Mouse (Mus musculus) lung, postnatal 25 days (tissue): ENCODE results near the gene 2610318N02Rik.
"Not testable (repeated sequence)": the region's sequence is repeated elsewhere in the genome, so short reads cannot be mapped to it uniquely, and the experiment has no call there.

Experiments
- DNase-seq: peaks from one replicate; pipeline ENCODE4 v3.0.0; 2022; ENCODE audit warnings: low spot score

The 2610318N02Rik gene

DNA sequence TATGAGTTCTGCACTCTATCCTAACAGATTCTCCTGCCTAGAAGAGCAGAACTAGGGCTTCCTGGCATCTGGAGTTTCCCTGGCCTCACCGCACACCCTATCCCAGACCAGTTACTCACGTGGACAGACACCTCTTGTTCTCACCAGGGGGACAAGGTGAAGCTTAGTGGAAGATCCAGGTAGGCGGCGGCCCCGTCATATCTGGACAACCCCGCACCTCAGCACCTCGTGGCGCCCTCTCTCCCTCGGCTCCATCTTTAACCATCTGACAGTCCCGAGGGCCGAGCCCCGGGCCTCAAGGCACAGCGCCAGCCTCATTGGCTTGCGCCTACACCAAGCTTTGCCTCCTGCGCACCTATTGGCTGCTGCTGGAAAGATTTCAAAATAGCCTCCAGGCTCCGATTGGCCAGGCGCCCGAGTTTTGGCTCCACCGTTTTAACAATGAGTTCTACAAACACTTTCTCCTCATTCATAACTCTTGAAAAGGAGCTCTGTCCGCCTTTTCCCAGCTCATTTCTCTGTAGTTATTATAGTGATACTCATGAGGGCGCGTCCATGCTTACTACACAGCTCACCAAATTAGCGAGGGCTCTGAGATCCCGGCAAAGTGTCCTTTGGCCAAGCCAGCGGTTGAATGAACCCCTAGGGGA is at the start of gene 2610318N02Rik:
Gene 2610318N02Rik, minus strand, starts transcription at position 297 of the 650 bp plus-strand sequence.
- peak; percentile 82 for DNase-seq

GRCm38 (mm10) chr16:17168049-17168448 is 43.1 kb upstream of the 2610318N02Rik start:
- DNase-seq = peak; percentile 28

DNA sequence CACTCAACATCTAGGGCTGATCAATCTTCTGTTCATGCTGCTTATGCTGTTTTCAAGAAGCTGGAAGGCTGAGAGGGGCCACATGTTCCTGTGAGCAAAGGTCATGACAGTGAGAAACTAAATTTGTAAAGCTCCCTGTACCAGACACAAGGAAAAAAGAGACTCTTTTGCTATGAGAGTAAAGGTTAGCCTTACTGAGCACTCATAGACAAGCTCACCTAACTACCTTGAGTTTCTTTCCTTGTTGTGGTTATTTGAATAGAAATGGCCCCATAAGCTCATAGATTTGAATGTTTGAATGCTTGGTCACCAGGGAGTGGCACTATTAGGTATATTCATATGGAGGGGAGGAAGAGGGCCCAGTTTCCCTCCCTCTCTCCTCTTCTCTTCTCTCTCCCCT is 42.2 kb upstream of the 2610318N02Rik start:
- no peak for DNase-seq

GRCm38 (mm10) chr16:17165478-17165877 is 40.5 kb upstream of the 2610318N02Rik start:
- not testable (repeated sequence) for DNase-seq

DNA sequence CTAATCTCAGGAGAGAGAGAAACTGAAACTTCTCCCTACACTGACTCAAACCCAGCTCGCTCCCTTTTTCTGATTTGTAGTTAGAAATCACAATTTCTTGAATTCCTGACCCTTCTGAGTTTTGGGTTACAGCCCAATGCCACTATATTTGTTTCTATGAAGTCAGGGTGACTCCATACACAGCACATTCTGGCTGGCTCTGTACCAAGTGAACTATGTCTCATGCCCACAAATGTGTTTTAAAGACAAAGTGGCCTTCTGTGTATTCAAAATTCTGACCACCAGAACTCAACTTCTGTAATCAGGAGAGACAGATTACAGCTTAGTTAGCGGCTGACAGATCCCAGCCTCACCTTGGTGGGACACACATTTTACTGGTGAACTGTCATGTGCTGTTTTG is 29.4 kb upstream of the 2610318N02Rik start:
- no peak for DNase-seq

DNA sequence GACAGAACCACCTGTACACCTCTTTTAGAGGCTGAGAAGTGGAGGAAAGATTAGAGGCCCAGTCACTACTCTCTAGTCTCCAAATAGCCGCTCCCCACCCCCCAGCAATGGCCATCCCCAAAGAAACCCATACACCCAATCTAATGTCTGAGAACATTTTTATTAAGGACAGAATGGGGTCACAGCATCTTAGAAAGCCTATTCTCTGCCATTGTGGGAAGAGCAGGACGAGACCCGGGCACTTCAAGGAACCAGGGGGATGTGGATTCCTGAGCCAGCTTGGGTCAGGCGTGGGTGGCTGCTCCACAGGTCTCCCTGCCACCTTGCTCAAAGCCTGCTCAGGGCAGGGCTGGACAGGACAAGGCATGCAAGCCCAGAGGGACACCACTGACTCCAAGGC is 26.9 kb upstream of the 2610318N02Rik start:
- DNase-seq = no peak

GRCm38 (mm10) chr16:17150520-17151258 is 25.7 kb upstream of the 2610318N02Rik start:
- no peak for DNase-seq

GRCm38 (mm10) chr16:17148084-17148483 is 23.1 kb upstream of the 2610318N02Rik start:
- no peak for DNase-seq

DNA sequence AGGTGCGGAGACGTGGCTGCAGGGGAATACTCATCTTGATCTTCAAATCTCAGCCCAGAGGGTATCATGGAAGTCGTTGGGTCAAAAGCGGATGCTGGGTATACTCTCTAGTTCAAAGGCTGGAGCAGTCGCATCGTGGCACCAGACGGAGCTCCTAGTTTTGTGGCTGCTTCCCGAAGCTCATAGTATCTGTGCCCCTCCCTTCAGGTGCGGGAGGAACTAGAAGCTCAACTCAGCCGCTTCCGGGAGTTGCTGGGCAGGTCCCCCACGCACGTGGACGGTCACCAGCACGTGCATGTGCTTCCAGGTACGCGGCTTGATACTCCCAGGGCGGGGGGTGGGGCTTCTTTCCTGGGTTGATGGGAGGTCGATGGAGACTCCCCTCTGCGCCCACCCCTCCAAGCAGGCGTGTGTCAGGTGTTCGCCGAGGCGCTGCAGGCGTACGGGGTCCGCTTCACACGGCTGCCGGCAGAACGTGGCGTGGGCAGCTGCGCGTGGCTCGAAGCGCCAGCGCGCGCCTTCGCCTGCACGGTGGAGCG is 22.5 kb upstream of the 2610318N02Rik start:
- no peak for DNase-seq

- DNase-seq = peak; percentile 72
Observed at GRCm38 (mm10) chr16:17146772-17147235, 21.8 kb upstream of the 2610318N02Rik start, which contains the start of gene Ccdc116. Gene Ccdc116, minus strand, starts transcription at chr16:17147229.

- no peak for DNase-seq
Observed at GRCm38 (mm10) chr16:17144339-17144738, 19.4 kb upstream of the 2610318N02Rik start, which contains the start of gene Ydjc. Gene Ydjc, plus strand, starts transcription at chr16:17144621.

DNA sequence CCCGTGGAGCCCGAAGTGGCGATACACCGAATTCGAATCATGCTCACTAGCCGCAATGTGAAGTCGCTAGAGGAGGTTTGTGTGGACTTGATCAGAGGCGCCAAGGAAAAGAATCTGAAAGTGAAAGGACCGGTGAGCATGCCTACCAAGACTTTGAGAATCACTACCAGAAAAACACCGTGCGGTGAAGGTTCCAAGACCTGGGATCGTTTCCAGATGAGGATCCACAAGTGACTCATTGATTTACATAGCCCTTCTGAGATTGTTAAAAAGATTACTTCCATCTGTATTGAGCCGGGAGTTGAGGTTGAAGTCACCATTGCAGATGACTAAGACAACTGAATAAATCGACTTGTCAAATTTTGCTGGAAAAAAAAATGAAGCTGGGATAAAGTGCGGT is 12.4 kb upstream of the 2610318N02Rik start:
- DNase-seq = no peak

DNA sequence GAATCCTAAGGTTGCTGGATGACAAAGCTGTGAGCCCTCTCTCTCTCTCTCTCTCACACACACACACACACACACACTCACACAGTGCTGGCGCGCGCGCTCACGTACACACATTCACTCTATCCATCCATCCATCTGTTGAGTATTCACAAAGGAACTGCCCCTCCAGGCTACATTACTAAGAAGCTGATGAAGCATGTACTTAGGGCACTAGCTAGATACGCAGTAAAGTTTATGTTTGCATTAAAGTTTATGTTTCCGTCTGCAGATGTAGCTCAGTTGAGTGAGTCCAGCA is 7.9 kb upstream of the 2610318N02Rik start:
- no peak for DNase-seq

DNA sequence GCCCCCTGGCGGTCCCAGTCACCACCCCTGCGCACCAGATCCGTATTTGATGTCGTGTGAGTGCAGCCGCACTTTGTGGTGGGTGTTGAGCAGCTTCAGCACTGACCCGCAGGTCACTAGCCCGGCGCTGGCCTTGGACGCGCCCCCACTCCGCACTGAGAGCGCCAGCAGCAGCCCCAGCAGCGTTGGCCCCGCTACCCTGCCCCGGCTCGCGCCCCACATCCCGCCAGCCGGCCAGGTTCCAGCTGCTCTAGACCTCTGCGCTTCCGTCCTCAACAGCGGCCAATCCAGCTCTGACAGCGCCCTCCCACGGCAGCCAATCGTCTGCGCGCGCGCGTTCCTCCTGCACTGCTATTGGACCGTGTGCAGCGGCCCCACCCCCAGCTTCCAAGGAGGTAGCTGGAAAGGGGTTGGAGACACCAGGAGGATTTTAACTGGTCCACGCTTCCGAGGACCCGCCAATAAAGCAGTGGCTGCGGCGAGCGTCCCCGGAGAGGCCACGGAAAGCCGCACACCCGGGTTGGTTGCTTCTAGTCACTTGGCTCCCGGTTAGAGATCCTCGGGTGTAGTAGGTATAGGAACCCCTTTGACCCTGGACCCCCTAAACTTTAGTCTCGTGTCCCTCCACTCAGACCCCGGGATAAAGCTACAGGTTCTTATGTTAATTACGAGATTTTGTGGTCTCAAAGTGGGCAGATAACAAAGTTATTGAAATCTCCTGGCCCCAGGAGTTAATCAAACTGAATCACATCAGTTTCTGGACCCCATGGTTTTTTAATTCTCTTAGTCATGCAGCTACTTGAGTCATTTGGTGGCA is 7.3 kb upstream of the 2610318N02Rik start, which contains the start of gene Sdf2l1:
Gene Sdf2l1, minus strand, starts transcription at position 295 of the 817 bp plus-strand sequence.
- DNase-seq = peak; percentile 97

- DNase-seq = no peak
Observed at GRCm38 (mm10) chr16:17131191-17132088, 6.5 kb upstream of the 2610318N02Rik start.

DNA sequence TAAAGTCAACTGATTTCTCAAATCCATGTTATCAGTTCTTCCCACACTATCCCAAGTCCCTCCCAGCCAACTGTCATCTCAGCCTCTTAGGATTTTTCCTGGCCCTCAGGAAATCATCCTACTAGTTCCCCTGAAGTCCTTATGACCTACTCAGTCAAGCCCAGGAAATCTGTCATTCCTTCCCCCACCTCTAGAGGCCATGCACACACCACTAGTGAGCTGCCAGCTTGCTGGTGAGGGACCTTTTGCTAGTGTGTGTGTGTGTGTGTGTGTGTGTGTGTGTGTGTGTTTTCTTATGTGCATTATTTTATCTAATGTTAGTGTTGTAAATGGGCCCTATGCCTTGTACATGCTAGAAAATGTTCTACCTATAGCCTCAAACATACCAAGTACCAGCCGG is 2.3 kb upstream of the 2610318N02Rik start:
- DNase-seq = peak; percentile 45

- no peak for DNase-seq
Observed at GRCm38 (mm10) chr16:17124119-17124870, 672 bp downstream of the 2610318N02Rik start.

GRCm38 (mm10) chr16:17121569-17121968 is 3.4 kb downstream of the 2610318N02Rik start:
- no peak for DNase-seq

DNA sequence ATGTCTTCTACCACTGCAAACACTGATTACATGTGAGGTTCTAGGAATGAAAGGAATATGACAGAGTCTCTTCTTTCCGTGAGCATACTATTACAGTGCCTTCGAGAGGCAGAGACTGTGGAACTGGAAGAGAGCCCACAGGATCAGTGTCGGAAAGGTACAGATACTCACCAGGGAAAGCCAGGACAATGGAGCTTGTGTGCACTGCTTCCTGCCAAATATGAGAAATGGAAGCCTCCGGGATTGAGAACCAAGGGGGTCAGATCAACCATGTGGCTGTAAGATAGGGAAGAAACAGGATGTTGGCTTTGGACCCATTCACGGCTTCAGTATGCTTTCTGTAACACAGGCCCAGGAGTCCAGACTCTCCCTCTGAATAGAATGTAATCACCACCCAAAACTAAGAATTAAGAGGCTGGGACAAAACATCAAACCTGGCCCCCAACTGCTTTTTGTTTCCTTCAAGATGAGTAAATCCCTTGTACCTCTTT is 7.6 kb downstream of the 2610318N02Rik start:
- no peak for DNase-seq
